Mouse (Mus musculus): ENCODE measurements around the gene Phxr2. TPM values are rescaled to one million over a fixed set of nuclear protein-coding genes. Genes with fewer than 3 reads are reported as not detected.

Phxr2 gene
- total RNA-seq, 2 experiments from 2014 or later = not detected

GRCm38 (mm10) chr10:99089906-99090305 lies 36.2 kb downstream of the Phxr2 start:
- no peak for DNase-seq

GRCm38 (mm10) chr10:99086029-99086428 lies 40.1 kb downstream of the Phxr2 start:
- DNase-seq = no peak

- no peak for DNase-seq
Measured at GRCm38 (mm10) chr10:99085240-99085587, 40.9 kb downstream of the Phxr2 start.

GRCm38 (mm10) chr10:99084397-99085239 lies 41.5 kb downstream of the Phxr2 start:
- peak; percentile 94 for DNase-seq

GRCm38 (mm10) chr10:99083431-99084003 lies 42.6 kb downstream of the Phxr2 start:
- peak; percentile 38 for DNase-seq

- no peak for DNase-seq
Measured at GRCm38 (mm10) chr10:99081569-99081990, 44.5 kb downstream of the Phxr2 start.

- no peak for DNase-seq
Measured at GRCm38 (mm10) chr10:99078621-99079020, 47.5 kb downstream of the Phxr2 start.

GRCm38 (mm10) chr10:99076113-99076895 lies 49.8 kb downstream of the Phxr2 start:
- no peak for DNase-seq

Other genes with a start within 250 kb of the Phxr2 start
- gene Atp2b1, start 211.9 kb downstream of the Phxr2 start, total RNA-seq (2021) = 10 to 100 TPM; 69.6 to 77.5 TPM
- 1 to 10 TPM; 5.7 to 8.8 TPM for gene Poc1b, start 19.3 kb downstream of the Phxr2 start, total RNA-seq (2021)
- gene Galnt4, start 18.2 kb downstream of the Phxr2 start, total RNA-seq (2021) = 1 to 10 TPM; 5.0 to 6.0 TPM
- 10 to 100 TPM; 30.9 to 39.0 TPM for gene Dusp6, start 136.9 kb upstream of the Phxr2 start, total RNA-seq (2021)

Data from gastrocnemius, postnatal 10 days (tissue).